Mouse (Mus musculus) cerebellum, adult 8-10 months (tissue): ENCODE measurements around the gene Gtf2f2.
"Not testable (repeated sequence)": the region's sequence is repeated elsewhere in the genome, so short reads cannot be mapped to it uniquely, and the experiment has no call there.

Source experiments
- DNase-seq: peaks from one replicate; pipeline ENCODE4 v3.0.0; 2022

The Gtf2f2 gene

DNA sequence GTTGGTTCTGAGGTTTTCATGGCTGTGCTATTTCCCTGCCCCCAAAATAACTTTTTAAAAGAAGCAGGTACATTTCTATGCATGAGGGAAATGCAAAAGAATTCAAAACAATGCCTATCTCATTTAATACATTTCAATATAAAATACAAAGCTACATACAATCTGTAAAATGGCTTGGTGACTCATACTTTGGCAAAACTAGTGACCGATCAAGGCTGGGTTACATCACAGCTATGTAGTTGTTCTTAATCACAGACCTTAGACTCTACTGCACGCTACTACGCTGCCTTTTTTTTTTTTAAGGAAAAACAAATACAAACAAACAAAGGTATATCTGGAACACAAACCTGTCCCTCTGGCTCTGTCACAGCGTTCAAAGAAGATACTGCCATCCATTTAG, 18.3 kb downstream of the Gtf2f2 start:
- DNase-seq = no peak

DNA sequence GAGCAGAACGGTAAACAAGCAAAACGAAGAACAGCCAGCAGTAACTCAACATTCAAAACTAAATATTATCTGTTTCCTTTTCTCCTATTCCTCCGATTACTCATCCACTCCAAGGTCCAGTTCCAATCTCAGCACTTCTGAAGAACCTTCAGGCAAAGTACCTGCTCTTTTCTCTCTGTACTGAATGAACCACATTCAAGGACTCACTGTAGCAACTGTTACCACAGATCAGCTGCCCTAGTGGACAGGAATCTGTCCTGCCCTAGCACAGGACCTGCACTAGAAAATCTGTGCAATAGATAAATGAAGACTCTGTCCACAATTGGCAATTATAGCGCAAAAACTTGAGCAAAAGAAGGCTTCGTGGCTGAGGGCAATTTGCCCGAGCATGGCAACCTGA, 19.7 kb downstream of the Gtf2f2 start:
- DNase-seq = no peak

DNA sequence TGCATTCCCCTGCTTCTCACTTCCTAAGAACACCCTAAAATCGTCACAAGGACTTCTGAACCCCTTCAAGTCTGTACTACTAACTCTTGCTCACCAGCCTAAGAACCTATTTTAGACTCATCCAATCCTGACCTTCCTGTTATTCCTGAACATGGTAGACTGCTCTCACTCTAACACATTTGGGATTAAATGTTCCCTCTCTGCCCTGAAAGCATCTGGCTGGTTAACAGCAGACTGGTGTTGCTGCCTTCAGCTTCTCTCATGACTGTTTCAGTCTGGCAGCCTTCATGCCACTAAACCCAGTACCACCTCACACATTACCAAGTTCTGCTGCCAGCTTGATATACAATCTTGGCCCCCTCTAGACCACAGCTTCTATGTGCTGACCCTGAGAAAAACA, 21.5 kb downstream of the Gtf2f2 start:
- no peak for DNase-seq

DNA sequence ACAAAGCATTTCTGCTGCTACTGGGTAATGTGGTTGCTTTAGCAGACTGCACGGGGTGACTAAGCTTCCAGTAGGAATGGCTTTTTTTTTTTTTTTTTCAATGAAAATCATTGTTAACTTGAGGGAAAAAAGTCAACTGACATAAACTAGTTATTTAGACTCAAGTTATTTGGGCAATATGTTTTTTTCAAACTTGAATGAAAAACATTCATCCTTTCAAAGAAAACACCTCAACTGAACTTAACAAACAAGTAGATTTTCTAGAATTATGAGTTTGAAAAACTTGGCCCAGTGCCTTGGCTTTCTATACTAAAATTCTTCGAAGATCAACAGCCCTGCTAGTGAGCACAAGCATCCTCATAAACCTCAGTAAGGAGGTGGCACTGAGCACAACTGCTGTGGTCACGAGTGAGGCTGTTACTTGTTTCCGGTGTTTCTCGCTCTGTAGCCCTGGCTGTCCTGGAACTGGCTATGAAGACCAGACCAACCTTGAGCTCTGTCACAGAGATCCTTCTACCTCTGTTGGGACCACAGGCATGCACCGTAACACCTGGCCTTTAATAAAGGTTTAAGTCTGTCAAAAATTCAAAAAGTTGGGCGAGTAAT, 23.7 kb downstream of the Gtf2f2 start:
- no peak for DNase-seq

DNA sequence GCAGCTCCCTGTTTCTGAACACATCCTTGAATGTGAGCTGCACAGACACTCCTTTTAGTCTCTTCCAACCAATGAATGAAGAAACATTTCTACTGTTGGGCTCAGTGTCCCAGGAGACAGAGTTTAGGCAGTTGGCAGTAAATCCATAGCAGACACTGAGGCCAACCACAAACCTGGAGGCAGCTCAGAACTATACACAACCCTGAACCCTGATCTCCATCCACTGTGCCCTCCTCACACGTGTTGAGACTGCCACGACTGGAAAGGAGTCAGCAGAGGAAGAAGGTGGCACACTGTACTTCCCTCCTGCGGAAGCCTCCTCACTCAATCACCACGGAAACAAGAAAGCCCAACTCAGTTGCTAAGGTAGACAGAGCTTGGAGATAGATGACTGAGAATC, 25.6 kb downstream of the Gtf2f2 start:
- DNase-seq = no peak

DNA sequence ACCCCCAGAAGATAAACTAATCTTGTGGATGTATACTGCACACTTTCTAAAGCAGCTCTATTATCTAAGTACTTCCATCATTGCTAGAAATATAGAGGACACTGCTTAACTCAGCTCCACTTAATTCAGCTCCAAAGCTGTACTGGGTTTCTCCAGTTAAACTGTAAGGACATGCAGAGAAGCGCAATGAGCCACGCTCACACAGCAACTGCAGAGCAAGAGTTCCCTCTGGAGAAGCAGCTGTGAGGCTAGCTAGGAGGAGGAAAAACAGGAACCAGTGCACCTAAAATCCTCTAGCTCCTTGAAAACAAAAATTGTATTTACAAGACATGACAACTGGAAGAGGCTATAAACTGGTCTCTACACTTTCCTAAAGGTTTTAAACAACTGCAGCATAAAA, 26.8 kb downstream of the Gtf2f2 start:
- DNase-seq = no peak

DNA sequence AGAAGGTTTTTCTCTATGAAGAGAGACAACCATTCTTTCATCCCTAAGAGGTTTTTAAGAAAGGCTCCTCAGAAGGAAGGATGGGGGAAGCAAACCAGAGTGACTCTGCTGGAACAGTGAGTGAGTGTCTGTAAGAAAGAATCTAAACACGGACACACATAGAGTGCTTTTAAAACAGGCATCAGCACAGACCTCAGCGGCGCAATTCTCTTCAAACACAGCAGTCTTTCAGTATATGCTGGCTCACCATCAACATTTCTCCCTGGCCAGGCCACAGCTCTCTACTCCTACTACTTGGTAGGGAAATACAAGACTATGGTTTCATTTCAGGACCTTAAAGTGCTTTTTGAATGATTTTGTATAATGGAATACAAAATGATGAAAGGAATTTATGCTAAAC, 29.4 kb downstream of the Gtf2f2 start:
- no peak for DNase-seq

DNA sequence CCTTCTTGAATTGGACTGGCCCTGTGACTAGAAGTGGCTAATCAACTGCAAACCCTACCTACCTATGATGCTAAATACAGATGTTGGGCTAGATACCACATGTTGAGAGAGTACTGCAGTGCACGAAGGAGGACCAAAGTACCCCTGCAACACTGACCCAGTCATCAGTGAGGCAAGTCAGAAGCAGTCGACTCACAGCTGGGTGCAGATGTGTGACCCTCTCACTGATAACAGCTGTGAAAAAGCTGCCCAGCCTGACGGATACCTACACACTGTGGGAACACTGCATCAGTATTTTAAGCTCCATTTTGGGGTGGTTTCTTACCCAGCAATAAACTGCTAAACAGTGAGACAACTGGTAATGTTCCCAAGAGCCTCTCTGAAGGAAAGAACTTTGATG, 34.6 kb downstream of the Gtf2f2 start:
- no peak for DNase-seq

DNA sequence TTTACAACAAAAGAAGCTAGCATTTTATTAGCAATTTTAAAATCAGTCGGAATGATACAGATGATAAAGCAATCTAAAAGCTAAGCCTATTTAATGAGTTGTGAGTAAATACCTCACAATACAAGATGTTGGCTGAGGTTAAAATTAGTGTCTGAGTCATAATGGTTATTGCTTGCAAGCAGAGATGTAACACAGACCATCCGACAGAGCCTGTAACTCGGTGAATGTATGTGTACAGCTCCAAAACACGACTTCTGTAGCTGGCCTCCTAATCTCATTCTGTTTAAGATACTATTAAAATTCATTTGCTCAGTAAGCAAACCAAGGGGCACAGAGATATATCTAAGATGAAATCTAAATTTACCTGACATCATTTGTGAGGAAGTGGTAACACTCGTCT, 43.4 kb downstream of the Gtf2f2 start:
- DNase-seq = no peak

DNA sequence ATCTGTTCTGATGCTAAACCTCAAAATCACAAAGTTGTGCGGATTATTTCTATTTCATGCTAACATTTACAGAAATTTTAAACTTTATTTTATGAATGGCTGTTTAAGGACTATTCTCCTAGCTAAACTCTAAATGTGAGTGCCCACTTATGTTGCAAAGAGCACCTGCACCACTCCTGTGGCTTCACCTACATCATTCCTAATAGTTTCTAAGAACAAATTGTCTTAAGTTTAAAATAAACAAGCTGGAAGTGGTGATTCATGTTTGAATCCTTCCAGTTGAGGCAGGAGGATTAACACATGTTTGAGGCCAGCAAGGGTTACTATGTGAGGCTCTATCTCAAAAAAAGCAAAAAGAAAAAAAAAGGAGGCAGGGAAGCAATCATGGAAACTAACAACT, 46.2 kb downstream of the Gtf2f2 start:
- DNase-seq = no peak

DNA sequence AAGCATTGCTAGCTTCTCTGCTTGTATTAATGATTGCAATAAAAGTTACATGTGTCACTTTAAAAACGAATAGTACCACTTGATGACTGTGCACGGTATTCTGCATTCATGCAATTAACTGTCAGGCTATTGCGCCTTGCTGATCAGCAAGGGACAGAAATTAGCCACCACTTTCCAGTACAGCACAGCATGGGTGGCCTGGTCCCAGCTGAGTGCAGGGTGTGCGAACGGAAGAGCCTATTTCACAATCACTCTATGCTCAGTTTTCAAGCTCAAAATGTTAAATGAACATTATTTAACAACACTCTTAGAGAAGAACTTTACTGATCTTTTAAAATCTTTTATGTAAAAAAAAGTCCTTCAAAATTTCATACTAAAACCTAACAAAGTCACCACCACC, 46.7 kb downstream of the Gtf2f2 start:
- no peak for DNase-seq

DNA sequence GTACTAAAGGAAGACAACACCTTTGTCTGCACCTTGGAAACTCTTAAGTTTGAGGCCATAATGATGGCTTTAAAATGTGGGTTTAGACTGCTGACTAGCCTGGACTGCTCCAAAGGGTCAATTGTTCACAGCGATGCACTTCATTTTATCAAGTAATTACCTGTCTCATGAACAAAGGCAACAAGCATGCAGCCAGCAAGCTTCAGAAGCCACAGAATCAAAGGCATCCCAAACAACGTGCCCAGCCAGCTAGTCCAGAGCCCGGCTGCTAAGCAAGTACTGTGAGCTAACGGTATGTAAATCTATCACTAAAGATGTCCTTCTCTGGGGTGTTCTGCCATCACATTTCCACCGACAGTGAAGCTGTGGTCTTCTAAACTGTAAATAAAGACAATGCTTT, 47.5 kb downstream of the Gtf2f2 start:
- DNase-seq = no peak

DNA sequence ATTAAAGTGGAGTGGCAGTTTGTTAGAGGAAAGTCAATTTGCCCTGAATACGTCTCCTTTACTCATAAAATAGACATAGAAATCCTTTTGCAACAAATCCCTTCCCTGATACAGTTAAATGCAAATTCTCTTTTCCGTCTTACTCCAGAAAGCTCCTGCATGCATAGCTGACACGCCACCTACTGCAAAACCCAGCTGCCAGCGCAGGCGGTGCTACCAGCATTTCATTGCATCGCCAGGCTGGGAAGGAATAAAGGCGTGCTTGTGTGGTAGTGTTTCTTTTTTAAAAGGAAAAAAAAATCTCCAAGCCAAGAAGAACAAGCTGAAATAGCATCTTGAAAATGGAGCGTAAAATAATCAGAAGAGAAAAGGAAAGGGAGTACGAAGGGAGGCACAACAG, 48.4 kb downstream of the Gtf2f2 start:
- DNase-seq = no peak

DNA sequence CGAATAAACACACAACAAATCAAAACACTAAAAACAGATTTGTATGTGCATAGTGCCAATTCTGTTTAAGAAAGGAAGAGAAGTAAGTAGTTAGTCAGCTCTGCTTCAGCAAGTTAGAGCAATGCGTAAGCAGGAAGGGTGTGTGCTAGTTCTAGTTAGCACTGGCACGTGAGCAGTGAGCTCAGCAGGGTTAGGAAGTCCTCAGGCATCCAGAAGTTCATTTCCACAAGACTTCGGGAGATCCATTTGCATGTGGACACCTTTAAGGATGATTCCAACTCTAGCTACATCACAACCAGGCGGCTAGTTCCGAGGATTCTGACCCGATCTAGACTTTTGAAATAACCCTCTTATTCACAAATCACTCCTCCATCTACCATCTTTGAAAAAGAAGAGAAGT, 55.9 kb downstream of the Gtf2f2 start, which contains the start of gene Kctd4:
Gene Kctd4 (plus strand): TSS at position 244 of the 400 bp plus-strand sequence.
- DNase-seq = no peak

DNA sequence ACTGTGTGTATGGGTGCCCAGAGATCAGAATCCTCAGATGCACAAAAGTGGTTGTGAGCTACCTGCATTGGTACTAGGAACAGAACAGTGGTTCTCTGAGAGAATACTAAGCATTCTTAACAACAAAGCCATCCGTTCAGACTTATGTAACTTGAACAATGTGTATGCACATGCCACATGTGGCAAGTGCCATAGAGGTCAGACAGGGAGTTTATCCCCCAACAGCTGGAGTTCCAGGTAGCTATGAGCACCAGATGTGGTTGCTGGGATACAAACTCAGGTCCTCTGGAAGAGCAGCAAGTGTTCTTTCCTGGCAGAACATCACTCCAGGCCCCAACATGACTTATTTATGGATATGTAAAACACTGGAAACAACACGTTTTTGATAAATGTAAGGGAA, 57.7 kb downstream of the Gtf2f2 start:
- no peak for DNase-seq

DNA sequence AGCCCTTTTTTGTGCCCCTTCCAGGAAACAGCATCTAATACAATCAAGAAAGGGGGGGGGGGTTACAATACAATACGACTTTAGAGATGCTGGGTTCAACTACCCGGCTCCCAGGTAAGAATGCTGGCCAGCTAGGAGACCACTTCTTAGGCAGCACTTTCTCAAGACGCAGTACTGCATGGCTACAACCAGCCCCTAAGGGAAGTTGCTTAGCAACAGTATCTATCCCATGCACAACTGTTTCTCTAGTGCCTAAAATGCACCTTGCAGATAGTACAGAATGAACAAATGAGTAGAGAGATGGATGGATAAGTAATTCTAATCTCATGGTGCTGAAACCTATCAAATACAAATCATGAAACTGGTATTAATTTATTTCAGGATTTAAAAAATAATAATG, 63.0 kb downstream of the Gtf2f2 start:
- no peak for DNase-seq

DNA sequence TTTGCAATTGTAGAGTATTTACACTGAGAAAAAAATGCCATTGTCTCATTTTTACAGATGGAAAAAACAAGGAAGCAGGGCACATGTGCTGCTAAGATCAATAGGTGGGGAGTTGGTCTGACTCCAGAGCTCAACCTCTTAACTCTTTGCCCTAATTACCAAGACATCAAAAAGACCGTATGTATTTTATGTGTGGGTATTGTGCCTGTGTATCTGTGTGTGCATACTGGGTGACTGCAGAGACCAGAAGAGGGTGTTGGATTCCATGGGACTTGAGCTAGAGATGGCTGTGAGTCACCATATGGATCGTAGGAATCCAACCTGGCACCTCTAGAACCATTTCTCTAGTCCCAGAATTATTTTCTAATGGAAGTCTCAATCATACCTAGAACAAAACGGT, 68.3 kb downstream of the Gtf2f2 start:
- DNase-seq = no peak

DNA sequence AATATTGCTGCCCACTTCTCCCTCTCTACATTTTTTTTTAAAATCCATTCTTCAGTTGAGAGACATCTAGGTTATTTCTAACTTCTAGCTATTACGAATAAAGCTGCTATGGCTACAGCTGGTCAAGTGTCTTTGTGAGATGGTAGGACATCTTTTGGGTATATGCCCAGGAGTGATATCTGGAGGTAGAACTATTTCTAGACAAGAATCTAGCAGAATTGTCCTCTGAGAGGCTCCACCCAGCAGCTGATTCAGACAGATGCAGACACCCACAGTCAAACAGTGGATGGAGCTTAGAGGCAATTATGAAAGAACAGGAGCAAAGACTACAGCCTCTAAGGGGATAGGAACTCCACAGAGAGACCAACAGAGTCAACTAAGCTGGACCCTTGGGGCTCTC, 69.2 kb downstream of the Gtf2f2 start:
- DNase-seq = no peak

DNA sequence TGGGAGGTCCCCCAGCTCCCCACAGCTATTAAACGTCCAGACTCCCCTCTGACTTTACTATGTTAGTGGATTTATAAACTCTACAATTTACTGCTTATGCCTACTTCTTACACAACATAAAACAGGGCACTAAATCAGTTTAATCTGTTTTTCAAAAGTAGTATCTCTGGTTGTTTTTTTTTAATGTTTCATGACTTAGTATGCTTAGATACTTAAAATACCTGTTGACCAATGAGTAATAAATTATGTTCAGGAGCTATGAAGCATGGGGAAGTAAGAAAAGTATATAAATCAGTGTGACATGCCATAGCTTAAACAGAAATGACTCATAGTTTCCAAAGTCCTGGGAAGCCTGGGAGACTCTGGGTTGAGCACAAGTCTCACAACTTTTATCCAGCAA, 73.0 kb downstream of the Gtf2f2 start:
- DNase-seq = no peak

DNA sequence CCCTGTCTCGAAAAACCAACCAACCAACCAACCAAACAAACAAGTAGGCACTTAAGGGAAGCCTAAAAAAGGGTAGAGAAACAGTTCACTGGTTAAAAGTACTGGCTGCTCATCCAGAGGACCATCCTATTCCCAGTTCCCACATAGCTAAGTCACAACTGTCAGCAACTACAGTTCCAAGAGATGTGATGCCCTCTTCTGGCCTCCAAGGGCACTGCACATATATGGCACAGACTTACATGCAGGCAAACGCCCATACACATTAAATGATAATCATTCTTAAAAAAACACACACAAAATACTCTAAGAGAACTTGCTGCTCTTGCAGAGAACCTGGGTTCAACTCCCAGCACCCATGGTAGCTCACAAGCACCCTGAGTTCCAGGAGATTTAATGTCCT, 76.3 kb downstream of the Gtf2f2 start:
- DNase-seq = no peak

DNA sequence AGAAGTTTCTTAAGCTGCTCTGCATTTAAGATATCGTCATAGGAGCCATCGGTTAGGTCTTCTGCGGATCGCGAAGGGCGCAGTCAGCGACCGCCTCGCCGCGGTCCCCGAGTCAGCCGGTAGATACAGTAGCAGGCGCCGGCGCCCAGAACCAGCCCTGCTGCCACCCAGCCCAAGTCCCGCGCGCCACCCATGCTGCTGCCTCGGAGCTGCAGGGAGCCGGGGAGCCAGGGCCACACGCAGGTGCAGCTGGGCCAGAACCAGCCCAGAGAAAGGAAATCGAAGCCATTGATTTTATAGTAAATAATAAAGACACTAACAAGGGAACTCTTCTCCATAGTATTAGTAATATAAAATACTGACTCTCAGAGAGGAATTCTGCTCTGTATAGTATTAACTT, 79.4 kb downstream of the Gtf2f2 start:
- DNase-seq = no peak

DNA sequence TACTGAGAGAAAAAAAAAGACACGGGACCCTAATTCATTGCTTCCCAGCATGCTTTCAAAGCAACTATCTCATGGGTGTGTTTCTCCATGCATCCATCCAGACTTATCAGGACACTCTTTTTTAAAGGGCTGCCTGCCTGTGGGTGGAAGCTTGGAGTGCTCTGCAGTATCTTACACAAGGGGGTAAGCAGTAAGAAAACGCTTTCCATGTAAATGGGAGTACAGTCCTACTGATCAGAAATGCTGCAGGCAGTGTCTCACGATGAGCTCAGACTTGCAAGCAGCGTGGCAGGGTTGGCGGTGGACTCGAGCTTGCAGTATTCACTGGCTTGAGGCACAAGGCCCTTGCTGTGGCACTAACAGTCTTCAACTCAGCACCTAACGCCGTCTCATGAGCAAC, 81.0 kb downstream of the Gtf2f2 start:
- DNase-seq = not testable (repeated sequence)

DNA sequence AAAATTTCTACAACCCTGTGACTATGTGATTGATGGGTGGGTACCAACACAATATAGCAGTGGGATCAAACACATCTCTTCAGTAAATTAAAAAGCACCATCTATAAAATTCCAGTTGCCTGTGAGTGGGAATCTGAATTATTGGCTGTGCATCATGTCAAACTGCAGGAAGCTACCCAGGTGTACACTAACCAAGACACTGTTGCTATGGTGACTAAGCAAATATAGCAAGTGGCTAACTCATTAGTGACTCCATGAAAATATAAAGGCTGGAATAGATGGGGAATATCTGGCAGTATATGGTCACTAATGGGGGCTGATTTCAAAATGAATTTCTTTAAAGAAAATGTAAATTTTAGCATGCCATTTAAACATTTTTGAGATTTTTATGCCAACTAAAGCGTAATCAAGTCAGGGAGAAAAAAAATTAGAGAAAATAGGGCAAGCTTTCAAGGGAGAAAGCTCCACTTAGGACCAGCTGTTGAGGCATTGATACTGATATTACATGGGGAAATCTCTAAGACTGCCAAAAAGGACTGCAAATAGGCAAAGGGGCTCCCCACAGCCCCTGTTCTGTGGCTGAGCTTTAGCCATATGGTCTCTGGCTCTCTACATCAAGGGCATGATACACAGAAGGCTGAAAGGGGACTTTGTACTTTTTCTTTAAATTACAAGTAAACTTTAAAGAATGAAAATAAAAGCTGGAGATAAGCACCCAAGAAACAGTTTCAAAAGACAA, 87.2 kb downstream of the Gtf2f2 start:
- no peak for DNase-seq

DNA sequence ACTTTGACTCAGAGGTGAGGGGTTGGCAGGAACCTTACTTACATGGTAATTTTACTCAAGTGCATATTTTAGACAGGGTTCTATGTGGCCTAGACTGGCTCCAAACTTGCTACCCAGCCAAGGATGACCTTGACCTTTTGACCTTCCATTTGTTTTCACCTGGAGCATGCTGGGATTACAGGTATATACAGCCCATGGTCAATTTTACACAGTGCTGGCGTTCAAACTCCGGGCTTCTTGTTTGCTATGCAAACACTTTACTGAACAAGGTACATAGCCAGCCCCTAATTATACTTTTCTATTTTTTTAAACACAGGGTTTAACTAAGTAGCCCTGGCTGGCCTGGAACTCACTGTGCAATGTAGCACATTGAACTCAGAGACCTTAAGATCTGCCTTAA, 98.0 kb downstream of the Gtf2f2 start:
- no peak for DNase-seq

DNA sequence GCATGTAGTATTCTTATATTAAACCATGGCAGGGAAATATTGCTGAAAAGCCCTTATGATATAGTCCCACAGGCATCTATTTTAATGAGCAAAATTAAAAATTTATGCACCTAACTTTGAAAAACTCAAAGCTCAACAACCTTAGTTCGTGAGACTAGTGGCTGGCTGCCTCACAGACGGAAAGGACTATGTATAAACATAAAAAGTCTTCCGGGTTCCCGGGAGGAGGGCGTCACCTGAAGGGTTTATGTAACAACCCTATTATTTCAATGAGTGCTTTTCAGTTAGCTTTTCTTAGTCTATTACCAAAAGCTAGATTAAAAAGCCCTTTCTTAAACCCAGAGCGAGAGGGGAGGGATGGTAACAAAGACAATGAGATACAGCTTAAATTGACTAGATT, 98.7 kb downstream of the Gtf2f2 start:
- no peak for DNase-seq
